Mouse (Mus musculus) embryonic fibroblast, embryonic 13.5 days (primary cell): Measurements from ENCODE around the gene Apoa5.

Experiments used
- CTCF ChIP-seq: IDR thresholded peaks from 2 replicates; pipeline ENCODE4 v1.5.1; 2011; ENCODE audit warnings: mild to moderate bottlenecking, control low read depth, low read length, moderate library complexity, borderline replicate concordance; ENCODE audit not compliant: insufficient read depth
- POLR2A ChIP-seq: IDR thresholded peaks from 2 replicates; pipeline ENCODE4 v1.6.1; 2011; ENCODE audit warnings: low read depth, mild to moderate bottlenecking, control low read depth, low read length, moderate library complexity

DNA sequence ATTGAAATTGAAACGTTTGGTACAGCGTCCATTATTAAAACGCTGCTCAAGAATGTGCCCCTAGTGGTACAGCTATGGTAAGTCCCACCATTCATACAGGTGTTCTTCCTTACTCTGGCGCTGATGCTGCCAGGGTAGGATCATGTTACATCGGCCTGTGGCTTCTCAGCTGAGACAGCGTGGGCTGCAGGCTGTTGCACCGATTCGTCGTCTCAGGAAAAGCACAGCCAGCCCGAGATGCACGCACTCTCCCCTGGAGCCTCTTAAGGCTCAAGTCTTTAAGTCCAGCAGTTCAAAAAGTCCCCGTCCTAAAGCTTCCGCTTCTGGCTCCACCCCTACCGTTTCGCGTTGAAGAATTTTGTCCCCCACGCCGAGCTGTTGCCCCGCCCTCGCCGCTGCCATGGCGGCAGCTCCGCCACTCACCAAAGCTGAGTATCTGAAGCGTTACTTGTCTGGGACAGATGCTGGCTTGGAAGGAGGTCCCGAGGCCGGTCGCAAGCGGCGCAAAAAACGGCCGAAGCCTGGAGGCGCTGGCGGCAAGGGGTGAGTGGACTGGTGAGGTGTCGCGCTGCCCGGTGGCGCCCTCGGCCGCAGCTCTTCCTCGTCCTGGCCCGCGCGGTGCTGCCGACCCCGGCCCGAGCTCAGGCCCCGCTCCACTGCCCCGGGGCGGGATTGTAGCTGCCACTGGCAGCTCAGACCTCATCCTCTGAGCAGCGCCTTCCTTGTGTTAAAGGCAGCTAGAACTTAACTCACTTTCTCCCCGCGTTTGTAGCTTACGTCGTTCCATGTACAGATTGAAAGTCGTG lies 14.4 kb downstream of the Apoa5 start, which contains the start of gene Bud13:
- no peak for TF ChIP-seq CTCF
- TF ChIP-seq POLR2A: peak; percentile 95
